Mouse (Mus musculus): Measurements from ENCODE around the gene Rnd1. TPM values are rescaled to one million over a fixed set of nuclear protein-coding genes. Genes with fewer than 3 reads are reported as not detected.

The Rnd1 gene
- polyA plus RNA-seq, 1 experiment from 2014 or later = 0.28 TPM

DNA sequence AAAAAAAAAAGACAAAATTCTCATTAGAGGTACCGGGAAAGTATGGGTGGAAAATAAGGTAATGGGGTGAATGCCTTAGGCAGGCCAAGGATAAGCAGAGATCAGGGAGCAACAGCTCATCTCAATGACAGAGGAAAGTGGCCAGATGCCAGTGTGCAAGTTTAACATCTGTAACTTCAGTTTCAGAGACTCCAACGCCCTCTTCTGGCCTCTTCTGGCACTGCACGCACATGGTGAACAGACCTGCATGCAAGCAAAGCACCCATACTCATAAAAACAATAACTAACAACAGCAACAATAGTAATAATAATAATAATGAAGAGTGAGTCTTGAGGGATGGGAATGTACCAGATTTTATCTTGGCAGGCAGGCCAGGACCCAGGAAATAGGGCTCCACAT lies 8.7 kb upstream of the Rnd1 start:
- no peak overlapping the region for H3K4me2 ChIP-seq (replicated peaks; ENCODE audit: low read depth, low read length)
- H3K9ac ChIP-seq (ENCODE audit: low read depth, low read length) = no peak overlapping the region
- peaks cover 2% of the 10 kb centered on the region; the same call in 1 of the 2 replicates for H3K27me3 ChIP-seq (ENCODE audit: control insufficient read depth, insufficient read depth, low read length)
- H3K36me3 ChIP-seq (ENCODE audit: control insufficient read depth, insufficient read depth, low read length) = no peaks in the 10 kb centered on the region
- no peak overlapping the region for H3K4me3 ChIP-seq (ENCODE audit: low read length)
- no peak overlapping the region for H3K27ac ChIP-seq (ENCODE audit: low read depth, low read length)
- ATAC-seq (ENCODE audit: low FRiP score, low TSS enrichment) = no peak
- 67% methylated on average over 3 of the region's 3 CpGs for WGBS
- H3K9me3 ChIP-seq (ENCODE audit: control insufficient read depth, low read length) = no peaks in the 10 kb centered on the region
- no peaks in the 10 kb centered on the region for H3K4me1 ChIP-seq (ENCODE audit: control insufficient read depth, insufficient read depth, low read length)

DNA sequence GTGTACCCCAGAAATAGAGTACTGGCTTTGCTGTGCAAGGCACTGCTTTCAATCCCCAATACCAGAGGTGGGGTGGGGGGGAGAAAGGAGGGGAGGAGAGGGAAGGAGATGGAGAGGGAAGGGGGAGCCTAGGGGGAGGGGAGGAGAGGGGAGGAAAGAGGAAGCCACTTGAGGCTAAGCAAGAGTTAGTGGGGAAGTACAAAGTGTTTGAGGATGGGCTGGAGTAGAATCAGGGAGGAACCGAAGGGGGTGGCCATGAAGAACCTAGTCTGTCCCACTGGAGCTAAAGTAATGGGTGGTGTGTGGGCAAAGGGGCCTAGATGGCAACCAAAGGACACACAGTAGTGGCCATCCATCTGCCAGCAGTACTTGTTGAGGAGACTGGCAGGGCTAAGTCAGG lies 6.5 kb upstream of the Rnd1 start:
- Histone ChIP-seq H3K4me1 (ENCODE audit: control insufficient read depth, insufficient read depth, low read length) (no peaks in the 10 kb centered on the region), H3K27ac (ENCODE audit: low read depth, low read length) (no peak overlapping the region), H3K4me3 (ENCODE audit: low read length) (no peak overlapping the region), H3K36me3 (ENCODE audit: control insufficient read depth, insufficient read depth, low read length) (no peaks in the 10 kb centered on the region), H3K4me2 (replicated peaks; ENCODE audit: low read depth, low read length) (no peak overlapping the region), H3K27me3 (ENCODE audit: control insufficient read depth, insufficient read depth, low read length) (peaks cover 3% of the 10 kb centered on the region; the same call in 1 of the 2 replicates), H3K9me3 (ENCODE audit: control insufficient read depth, low read length) (no peaks in the 10 kb centered on the region), H3K9ac (ENCODE audit: low read depth, low read length) (no peak overlapping the region)
- 89% methylated on average over 1 of the region's 1 CpGs for WGBS
- no peak for ATAC-seq (ENCODE audit: low FRiP score, low TSS enrichment)

DNA sequence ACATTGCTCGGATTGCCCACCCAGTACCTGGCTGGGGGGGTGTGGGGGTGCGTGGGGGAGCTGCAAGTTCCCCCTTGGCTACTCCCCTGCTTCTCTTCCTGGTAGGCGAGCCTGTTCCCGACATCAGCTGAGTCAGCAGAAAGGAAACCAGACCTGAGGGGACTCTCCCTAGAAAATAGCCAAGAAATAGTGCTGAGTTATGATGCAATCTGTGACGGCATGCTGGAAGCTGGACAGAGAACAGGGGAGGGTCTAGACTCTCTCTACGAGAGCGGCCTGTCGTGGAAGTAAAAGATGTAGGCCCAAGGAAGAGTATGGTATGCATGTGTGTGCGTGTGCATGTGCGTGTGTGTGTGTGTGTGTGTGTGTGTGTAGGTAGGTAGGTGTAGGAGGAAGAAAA lies 5.9 kb upstream of the Rnd1 start:
- no peaks in the 10 kb centered on the region for H3K4me1 ChIP-seq (ENCODE audit: control insufficient read depth, insufficient read depth, low read length)
- no peak for ATAC-seq (ENCODE audit: low FRiP score, low TSS enrichment)
- no peak overlapping the region for H3K27ac ChIP-seq (ENCODE audit: low read depth, low read length)
- H3K9me3 ChIP-seq (ENCODE audit: control insufficient read depth, low read length) = no peaks in the 10 kb centered on the region
- WGBS = 51% methylated on average over 10 of the region's 10 CpGs
- peaks cover 3% of the 10 kb centered on the region; the same call in 1 of the 2 replicates for H3K27me3 ChIP-seq (ENCODE audit: control insufficient read depth, insufficient read depth, low read length)
- H3K4me3 ChIP-seq (ENCODE audit: low read length) = no peak overlapping the region
- no peaks in the 10 kb centered on the region for H3K36me3 ChIP-seq (ENCODE audit: control insufficient read depth, insufficient read depth, low read length)
- no peak overlapping the region for H3K4me2 ChIP-seq (replicated peaks; ENCODE audit: low read depth, low read length)
- H3K9ac ChIP-seq (ENCODE audit: low read depth, low read length) = no peak overlapping the region

DNA sequence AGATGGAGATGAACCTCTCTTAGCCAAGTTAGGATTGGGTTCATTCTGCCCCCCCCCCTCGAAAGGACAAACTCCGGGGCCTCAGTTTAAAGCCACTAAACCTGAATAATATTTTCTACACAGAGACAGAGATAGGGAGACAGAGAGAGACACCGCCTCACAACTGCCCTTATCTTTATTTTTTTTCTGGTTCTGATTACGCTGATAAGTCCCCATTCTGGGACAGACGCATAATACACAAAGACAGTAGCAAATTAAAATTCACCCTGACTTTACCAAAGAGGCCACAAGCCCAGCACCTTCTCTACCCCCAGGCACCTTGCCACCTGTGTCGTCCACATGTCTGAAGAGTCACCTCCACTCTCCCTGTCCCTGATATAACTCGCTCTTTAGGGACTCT lies 4.4 kb upstream of the Rnd1 start:
- Histone ChIP-seq H3K27ac (ENCODE audit: low read depth, low read length) (no peak overlapping the region), H3K4me2 (replicated peaks; ENCODE audit: low read depth, low read length) (no peak overlapping the region), H3K4me1 (ENCODE audit: control insufficient read depth, insufficient read depth, low read length) (peaks cover 5% of the 10 kb centered on the region; the same call in 1 of the 2 replicates), H3K36me3 (ENCODE audit: control insufficient read depth, insufficient read depth, low read length) (no peaks in the 10 kb centered on the region), H3K27me3 (ENCODE audit: control insufficient read depth, insufficient read depth, low read length) (peaks cover 13% of the 10 kb centered on the region), H3K4me3 (ENCODE audit: low read length) (no peak overlapping the region), H3K9ac (ENCODE audit: low read depth, low read length) (no peak overlapping the region), H3K9me3 (ENCODE audit: control insufficient read depth, low read length) (no peaks in the 10 kb centered on the region)
- WGBS = 79% methylated on average over 7 of the region's 7 CpGs
- no peak for ATAC-seq (ENCODE audit: low FRiP score, low TSS enrichment)

DNA sequence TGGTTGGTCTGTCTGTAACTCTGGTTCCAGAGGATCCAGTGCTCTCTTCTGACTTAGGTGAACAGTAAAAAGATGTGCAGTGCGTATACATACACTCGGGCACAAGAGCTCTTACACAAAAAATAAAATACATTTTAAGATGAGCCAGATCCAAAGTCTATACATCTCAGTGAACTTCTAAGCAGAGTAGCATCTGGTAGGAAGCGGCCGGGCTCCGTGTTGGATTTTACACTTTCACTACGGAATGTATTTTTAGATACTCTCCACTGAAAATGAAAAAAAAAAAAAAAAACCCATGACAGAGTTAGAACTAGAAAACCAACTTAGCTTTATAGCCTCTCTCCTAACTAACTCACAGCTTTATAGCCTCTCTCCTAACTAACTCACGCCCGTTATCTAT lies 3.4 kb upstream of the Rnd1 start:
- ATAC-seq (ENCODE audit: low FRiP score, low TSS enrichment) = no peak
- H3K27me3 ChIP-seq (ENCODE audit: control insufficient read depth, insufficient read depth, low read length) = peaks cover 23% of the 10 kb centered on the region

DNA sequence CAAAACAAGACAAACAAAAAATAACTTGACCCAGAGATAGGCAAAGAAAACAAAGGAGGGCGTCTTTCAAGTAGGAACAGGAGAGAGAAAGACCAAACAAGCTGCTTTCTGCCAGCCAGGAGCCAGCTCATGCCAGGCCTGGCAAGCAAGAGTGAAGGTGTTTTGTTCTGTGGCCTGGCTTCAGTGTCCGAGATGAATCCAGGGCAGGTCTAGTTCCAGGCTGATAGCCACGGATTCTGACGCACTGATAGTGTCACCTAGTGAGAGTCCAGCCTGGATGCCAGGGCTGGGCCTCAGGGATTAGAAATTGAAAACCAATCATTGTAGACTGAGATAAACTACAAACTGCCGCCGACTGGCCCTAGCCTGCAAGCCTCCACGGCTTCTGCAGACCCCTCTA lies 716 bp upstream of the Rnd1 start:
- Histone ChIP-seq H3K4me1 (ENCODE audit: control insufficient read depth, insufficient read depth, low read length) (peaks cover 13% of the 10 kb centered on the region; the same call in 1 of the 2 replicates), H3K9me3 (ENCODE audit: control insufficient read depth, low read length) (no peaks in the 10 kb centered on the region), H3K27ac (ENCODE audit: low read depth, low read length) (no peak overlapping the region), H3K9ac (ENCODE audit: low read depth, low read length) (no peak overlapping the region), H3K27me3 (ENCODE audit: control insufficient read depth, insufficient read depth, low read length) (peaks cover 33% of the 10 kb centered on the region), H3K4me2 (replicated peaks; ENCODE audit: low read depth, low read length) (no peak overlapping the region), H3K4me3 (ENCODE audit: low read length) (no peak overlapping the region), H3K36me3 (ENCODE audit: control insufficient read depth, insufficient read depth, low read length) (no peaks in the 10 kb centered on the region)
- 66% methylated on average over 7 of the region's 7 CpGs for WGBS
- ATAC-seq (ENCODE audit: low FRiP score, low TSS enrichment) = no peak

More for the DNA sequence above, 3.4 kb upstream of the Rnd1 start:
- H3K4me3 ChIP-seq (ENCODE audit: low read length) = no peak overlapping the region
- H3K4me2 ChIP-seq (replicated peaks; ENCODE audit: low read depth, low read length) = no peak overlapping the region
- peaks cover 11% of the 10 kb centered on the region; the same call in 1 of the 2 replicates for H3K4me1 ChIP-seq (ENCODE audit: control insufficient read depth, insufficient read depth, low read length)
- no peaks in the 10 kb centered on the region for H3K9me3 ChIP-seq (ENCODE audit: control insufficient read depth, low read length)
- no peak overlapping the region for H3K27ac ChIP-seq (ENCODE audit: low read depth, low read length)
- WGBS = 82% methylated on average over 8 of the region's 8 CpGs
- H3K9ac ChIP-seq (ENCODE audit: low read depth, low read length) = no peak overlapping the region
- no peaks in the 10 kb centered on the region for H3K36me3 ChIP-seq (ENCODE audit: control insufficient read depth, insufficient read depth, low read length)

DNA sequence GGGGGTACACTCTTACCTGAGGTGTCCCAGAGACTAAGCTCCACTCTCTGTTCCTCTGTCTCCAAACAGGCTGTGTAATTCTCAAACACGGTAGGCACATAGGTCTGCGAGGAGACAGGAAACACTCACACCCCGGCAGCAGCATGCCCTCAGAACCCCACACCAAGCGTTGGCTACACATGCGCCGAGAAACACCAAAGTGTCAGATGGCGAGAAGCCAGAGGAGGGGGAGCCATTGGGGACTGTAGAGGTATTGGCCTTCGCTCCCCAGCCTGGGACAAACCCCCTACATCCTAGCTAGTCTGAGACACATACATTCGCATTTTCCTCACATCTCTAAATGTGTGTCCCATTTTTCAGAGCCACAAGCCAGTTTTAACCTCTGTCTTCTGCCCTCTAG lies 790 bp downstream of the Rnd1 start:
- H3K4me1 ChIP-seq (ENCODE audit: control insufficient read depth, insufficient read depth, low read length) = peaks cover 13% of the 10 kb centered on the region; the same call in 1 of the 2 replicates
- H3K27me3 ChIP-seq (ENCODE audit: control insufficient read depth, insufficient read depth, low read length) = peaks cover 35% of the 10 kb centered on the region
- H3K27ac ChIP-seq (ENCODE audit: low read depth, low read length) = no peak overlapping the region
- H3K36me3 ChIP-seq (ENCODE audit: control insufficient read depth, insufficient read depth, low read length) = no peaks in the 10 kb centered on the region
- H3K9me3 ChIP-seq (ENCODE audit: control insufficient read depth, low read length) = no peaks in the 10 kb centered on the region
- 2% methylated on average over 9 of the region's 9 CpGs for WGBS
- no peak overlapping the region for H3K9ac ChIP-seq (ENCODE audit: low read depth, low read length)
- peak overlapping the region; percentile 77 for H3K4me2 ChIP-seq (replicated peaks; ENCODE audit: low read depth, low read length)
- H3K4me3 ChIP-seq (ENCODE audit: low read length) = peak overlapping the region; percentile 38
- ATAC-seq (ENCODE audit: low FRiP score, low TSS enrichment) = no peak

DNA sequence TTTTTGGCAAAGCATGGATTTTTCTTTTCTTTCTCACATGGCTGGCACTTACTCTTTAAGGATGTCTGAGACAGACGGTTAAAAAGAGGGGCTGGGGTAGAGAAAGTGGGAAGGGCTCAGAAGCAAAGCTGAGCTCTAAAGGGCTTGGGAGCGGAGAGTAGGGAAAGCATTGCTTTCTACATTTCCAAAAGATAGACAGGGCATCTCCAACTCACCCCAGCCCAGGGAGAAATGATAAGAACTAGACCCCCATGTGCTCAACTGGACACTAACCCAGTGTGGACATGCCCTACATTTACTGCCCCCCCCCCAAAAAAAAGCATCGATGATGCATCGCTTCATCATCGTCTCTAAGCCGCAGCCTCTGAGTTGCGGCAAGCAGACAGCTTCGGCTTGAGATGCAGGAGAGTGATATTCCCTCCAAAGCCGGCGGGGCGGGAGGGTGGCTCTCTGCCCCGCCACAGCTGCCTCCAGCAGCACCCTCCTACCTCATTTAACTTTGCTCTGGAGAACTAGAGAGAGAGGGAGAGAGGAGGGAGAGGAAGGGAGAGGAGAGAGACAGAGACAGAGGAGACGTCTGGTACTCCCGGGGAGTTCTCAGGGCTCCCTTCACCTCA lies 1.5 kb downstream of the Rnd1 start:
- ATAC-seq (ENCODE audit: low FRiP score, low TSS enrichment) = no peak
- H3K4me3 ChIP-seq (ENCODE audit: low read length) = peak overlapping the region; percentile 38; the same call in 1 of the 2 replicates

DNA sequence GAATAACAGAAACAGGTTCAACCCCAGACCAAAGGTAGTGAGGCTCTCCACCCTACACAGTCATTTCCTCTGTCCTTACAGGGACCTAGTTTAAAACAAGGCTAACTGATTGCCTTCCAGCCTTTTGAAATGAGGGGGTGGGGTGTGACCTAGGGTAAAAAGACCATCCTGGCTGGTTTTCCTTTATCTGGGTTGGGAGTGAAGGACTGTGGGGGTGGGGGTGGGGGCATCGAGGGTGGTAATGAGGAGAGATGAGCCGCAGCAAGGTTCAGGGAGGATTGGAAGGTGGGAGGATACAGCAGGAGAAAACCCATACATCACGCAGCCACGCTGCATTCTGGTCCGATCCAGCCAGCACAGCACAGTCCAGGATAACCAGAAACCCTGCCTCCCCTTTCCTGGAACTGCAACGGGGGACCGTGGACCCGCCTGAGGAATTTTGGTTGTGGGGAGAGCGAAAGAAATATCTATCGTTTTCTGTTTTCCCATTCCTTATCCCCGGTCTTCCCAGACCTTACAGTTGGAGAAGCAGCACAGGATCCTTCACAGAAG lies 2.2 kb downstream of the Rnd1 start:
- Histone ChIP-seq H3K9me3 (ENCODE audit: control insufficient read depth, low read length) (no peaks in the 10 kb centered on the region), H3K27me3 (ENCODE audit: control insufficient read depth, insufficient read depth, low read length) (peaks cover 32% of the 10 kb centered on the region), H3K27ac (ENCODE audit: low read depth, low read length) (no peak overlapping the region), H3K9ac (ENCODE audit: low read depth, low read length) (no peak overlapping the region), H3K4me2 (replicated peaks; ENCODE audit: low read depth, low read length) (no peak overlapping the region; the same call in 1 of the 2 replicates), H3K4me1 (ENCODE audit: control insufficient read depth, insufficient read depth, low read length) (peaks cover 13% of the 10 kb centered on the region; the same call in 1 of the 2 replicates), H3K36me3 (ENCODE audit: control insufficient read depth, insufficient read depth, low read length) (no peaks in the 10 kb centered on the region), H3K4me3 (ENCODE audit: low read length) (0 out of 2 replicates have a peak overlapping the region, but pooled peaks have one; percentile 2)
- 15% methylated on average over 11 of the region's 11 CpGs for WGBS
- ATAC-seq (ENCODE audit: low FRiP score, low TSS enrichment) = no peak

More for the DNA sequence above, 1.5 kb downstream of the Rnd1 start:
- peaks cover 13% of the 10 kb centered on the region; the same call in 1 of the 2 replicates for H3K4me1 ChIP-seq (ENCODE audit: control insufficient read depth, insufficient read depth, low read length)
- H3K9me3 ChIP-seq (ENCODE audit: control insufficient read depth, low read length) = no peaks in the 10 kb centered on the region
- no peaks in the 10 kb centered on the region for H3K36me3 ChIP-seq (ENCODE audit: control insufficient read depth, insufficient read depth, low read length)
- H3K9ac ChIP-seq (ENCODE audit: low read depth, low read length) = no peak overlapping the region; the same call in 1 of the 2 replicates
- peak overlapping the region; percentile 77; the same call in 1 of the 2 replicates for H3K4me2 ChIP-seq (replicated peaks; ENCODE audit: low read depth, low read length)
- peaks cover 32% of the 10 kb centered on the region for H3K27me3 ChIP-seq (ENCODE audit: control insufficient read depth, insufficient read depth, low read length)
- 3% methylated on average over 13 of the region's 14 CpGs for WGBS
- H3K27ac ChIP-seq (ENCODE audit: low read depth, low read length) = no peak overlapping the region
